Mouse (Mus musculus) embryonic facial prominence, embryonic 14.5 days (tissue): ENCODE measurements around the gene Cog7. TPM values are rescaled to one million over a fixed set of nuclear protein-coding genes. Genes with fewer than 3 reads are reported as not detected.

Source experiments
- ATAC-seq: fragments of 200-750 bp; cut with Nextera tagmentation; 2 replicates; pipeline ENCODE4 v1.8.0; 2017; ENCODE audit warnings: low read depth, moderate number of reproducible peaks, moderate TSS enrichment
- DNase-seq: peaks from one replicate; pipeline ENCODE4 v3.0.0-alpha.2; 2015; ENCODE audit warnings: low spot score
- H3K27ac ChIP-seq: fragments of 300-500 bp; sonication (generic); replicated peaks from 2 replicates; pipeline ENCODE4 v1.5.1; 2014; ENCODE audit warnings: low read depth, mild to moderate bottlenecking, low read length, moderate library complexity
- H3K27me3 ChIP-seq: fragments of 300-500 bp; sonication (generic); replicated peaks from 2 replicates; pipeline ENCODE4 v1.6.1; 2014; ENCODE audit warnings: low read length; ENCODE audit not compliant: control insufficient read depth, insufficient read depth
- H3K36me3 ChIP-seq: fragments of 300-500 bp; sonication (generic); 2 replicates; pipeline ENCODE4 v1.6.1; 2014; ENCODE audit warnings: low read length, mixed read lengths; ENCODE audit not compliant: control insufficient read depth, insufficient read depth
- H3K4me1 ChIP-seq: fragments of 300-500 bp; sonication (generic); 2 replicates; pipeline ENCODE4 v1.6.1; 2014; ENCODE audit warnings: antibody characterized with exemption, low read length; ENCODE audit not compliant: control insufficient read depth, insufficient read depth
- H3K4me2 ChIP-seq: fragments of 300-500 bp; sonication (generic); 2 replicates; pipeline ENCODE4 v1.6.1; 2014; ENCODE audit warnings: low read depth, mild to moderate bottlenecking, low read length, moderate library complexity, mixed read lengths
- H3K4me3 ChIP-seq: fragments of 300-500 bp; sonication (generic); 2 replicates; pipeline ENCODE4 v1.5.1; 2014; ENCODE audit warnings: low read depth, mild to moderate bottlenecking, low read length
- H3K9ac ChIP-seq: fragments of 300-500 bp; sonication (generic); 2 replicates; pipeline ENCODE4 v1.6.1; 2014; ENCODE audit warnings: low read depth, mild to moderate bottlenecking, low read length, moderate library complexity, mixed read lengths
- H3K9me3 ChIP-seq: fragments of 300-500 bp; sonication (generic); 2 replicates; pipeline ENCODE4 v1.6.1; 2016; ENCODE audit warnings: low read length; ENCODE audit not compliant: control insufficient read depth
- WGBS: fragments of 180-500 bp; shearing (Covaris S2); extraction: QIAGEN DNeasy Blood & Tissue Kit; methylation state at CpG from one replicate; pipeline ENCODE4 v1.1.7; 2014; 5-methylcytosine and 5-hydroxymethylcytosine counted together
- polyA plus RNA-seq: library from polyadenylated mRNA; unstranded; fragments of >200 nt; fragmentation: Nextera tagmentation; extraction: Ambion mirVana; gene quantifications from 2 replicates; pipeline ENCODE4 v1.2.1, GENCODE M21; 2014

Cog7 gene
- polyA plus RNA-seq, 1 experiment from 2014 or later = 11.4 TPM

DNA sequence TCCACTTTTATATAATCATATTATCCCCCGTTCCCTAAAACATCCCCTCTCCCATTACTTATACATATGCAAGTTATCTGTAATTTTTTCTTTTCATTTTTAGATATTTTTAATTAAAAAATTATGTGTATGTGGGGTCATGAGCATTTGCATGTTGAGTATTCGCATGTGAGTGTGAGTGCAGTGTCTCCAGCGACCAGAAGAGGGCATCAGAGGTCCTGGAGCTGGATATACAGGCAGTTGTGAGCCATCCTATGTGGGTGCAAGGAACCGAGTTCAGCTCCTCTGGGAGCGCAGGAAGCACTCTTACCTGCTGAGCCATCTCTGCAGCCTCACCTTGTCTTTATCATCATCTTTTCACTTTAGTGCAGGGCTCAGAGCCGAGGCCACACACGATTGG, 146.1 kb downstream of the Cog7 start:
- H3K4me2 ChIP-seq = no peak overlapping the region
- no peak overlapping the region for H3K9ac ChIP-seq
- ATAC-seq = no peak
- no peaks in the 10 kb centered on the region for H3K9me3 ChIP-seq
- no peak for DNase-seq
- H3K4me1 ChIP-seq = no peaks in the 10 kb centered on the region
- H3K36me3 ChIP-seq = no peaks in the 10 kb centered on the region
- H3K27me3 ChIP-seq = no peaks in the 10 kb centered on the region
- H3K4me3 ChIP-seq = no peak overlapping the region
- 80% methylated on average over 7 of the region's 7 CpGs for WGBS
- no peak overlapping the region for H3K27ac ChIP-seq

Other genes starting within 250 kb of the Cog7 start
- 0.40 and 0.46 TPM in 2 replicates for gene Scnn1g, start 247.2 kb downstream of the Cog7 start, polyA plus RNA-seq
- 0.74 and 0.75 TPM in 2 replicates for gene Scnn1b, start 116.7 kb downstream of the Cog7 start, polyA plus RNA-seq
- 75.8 and 86.4 TPM in 2 replicates for gene Gga2, start 39.5 kb upstream of the Cog7 start, polyA plus RNA-seq
- 90.2 and 91.6 TPM in 2 replicates for gene Ubfd1, start 85.5 kb upstream of the Cog7 start, polyA plus RNA-seq
- 17.3 and 19.0 TPM in 2 replicates for gene Ears2, start 85.6 kb upstream of the Cog7 start, polyA plus RNA-seq
- gene Ndufab1, start 120.2 kb upstream of the Cog7 start, polyA plus RNA-seq = 559 and 632 TPM in 2 replicates
- gene Palb2, start 151.3 kb upstream of the Cog7 start, polyA plus RNA-seq = 9.9 and 12.5 TPM in 2 replicates
- gene Dctn5, start 151.3 kb upstream of the Cog7 start, polyA plus RNA-seq = 104 and 115 TPM in 2 replicates
- gene Plk1, start 177.7 kb upstream of the Cog7 start, polyA plus RNA-seq = 69.1 and 87.1 TPM in 2 replicates
- gene Ern2, start 204.5 kb upstream of the Cog7 start, polyA plus RNA-seq = 0.07 TPM in 1 of 2 replicates, not detected in the other
- 0.28 and 1.2 TPM in 2 replicates for gene Chp2, start 237.8 kb upstream of the Cog7 start, polyA plus RNA-seq